In the genomic region with DNA sequence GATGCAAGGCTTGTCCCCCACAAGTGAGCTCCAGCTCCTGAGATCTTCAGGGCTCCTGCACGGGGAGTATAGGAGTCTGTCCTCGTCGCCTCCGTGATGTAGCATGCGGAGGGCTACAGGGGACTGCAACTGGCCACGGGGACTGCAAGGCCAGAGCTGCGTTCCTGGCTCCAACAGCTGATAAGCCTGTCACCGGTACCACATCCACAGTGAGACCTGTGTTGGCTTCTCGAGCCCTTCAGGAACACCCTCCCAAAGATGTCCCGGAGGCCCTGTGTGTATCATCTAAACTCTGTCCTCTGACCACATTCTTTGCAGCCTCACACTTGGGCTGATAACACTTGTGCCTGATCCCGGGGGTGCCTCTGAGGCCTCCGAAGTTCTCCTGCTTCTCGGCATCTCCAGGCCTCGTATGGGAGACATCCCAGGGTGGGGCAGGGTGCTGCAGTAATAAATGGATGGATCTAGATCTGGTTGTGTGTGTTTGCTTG, we compare ENCODE assay signal across 11 mouse cellular contexts. TPM values are rescaled to one million over a fixed set of nuclear protein-coding genes. Genes with fewer than 3 reads are reported as not detected.
DNase-seq lines count a peak whose midpoint lies in the region; ATAC-seq and TF ChIP-seq lines count a peak whose summit lies in the region.
"Had no signal": no experiment of that assay in that cellular context is flagged by ENCODE, and none has a peak within 500 bp of the region (broad histone marks: within the 10 kb centered on the region; RNA-seq: fewer than 3 reads in every experiment).

No protein-coding gene starts in this region.

- H3K27ac ChIP-seq in heart, embryonic 12.5 days (ENCODE audit: poor library complexity, severe bottlenecking): no peak overlapping the region
- no peak overlapping the region for H3K27ac ChIP-seq in ES-E14 (ENCODE audit: insufficient read depth, low read depth, low read length, poor library complexity, severe bottlenecking)
- H3K27ac ChIP-seq in liver, embryonic 15.5 days (replicated peaks): peak overlapping the region; percentile 87
- H3K27ac ChIP-seq: macrophage had no signal

- no peak for DNase-seq in heart, postnatal 4 days
- no peak for DNase-seq in ES-E14 (ENCODE audit: low read depth, low spot score)
- DNase-seq in left cerebral cortex, adult 9 months (ENCODE audit: low spot score in 2 of 2): no peak
- DNase-seq in gastrocnemius, adult 18-20 months (ENCODE audit: low spot score): no peak
- no peak for DNase-seq in adrenal gland, postnatal 10 days
- DNase-seq: cerebellum, adult 9-10 months; right cerebral cortex, postnatal 25 days had no signal

- in situ Hi-C loops in ES-E14 (cut with MboI; ENCODE audit: low sequenced_read_pairs in 2 of 2, unreplicated experiment in 2 of 2): no loop called here

- H3K9ac ChIP-seq in heart, embryonic 12.5 days: no peak overlapping the region
- no peak overlapping the region for H3K9ac ChIP-seq in ES-E14 (ENCODE audit: insufficient read depth, low read depth, low read length, poor library complexity, severe bottlenecking)
- H3K9ac ChIP-seq in liver, embryonic 15.5 days: peak overlapping the region; percentile 52; the same call in 1 of the 2 replicates

- no peaks in the 10 kb centered on the region for H3K36me3 ChIP-seq in heart, embryonic 12.5 days
- H3K36me3 ChIP-seq in ES-E14 (ENCODE audit: control insufficient read depth, insufficient read depth, low read length, poor library complexity, severe bottlenecking): no peaks in the 10 kb centered on the region
- H3K36me3 ChIP-seq in liver, embryonic 15.5 days (replicated peaks): no peaks in the 10 kb centered on the region

- H3K27me3 ChIP-seq in heart, embryonic 12.5 days (replicated peaks): peaks cover 82% of the 10 kb centered on the region
- peaks cover 51% of the 10 kb centered on the region for H3K27me3 ChIP-seq in liver, embryonic 15.5 days

- H3K4me3 ChIP-seq in heart, embryonic 12.5 days: no peak overlapping the region
- peak overlapping the region; percentile 5 to 60; a peak in 2 of 4 replicates for H3K4me3 ChIP-seq in ES-E14 (ENCODE audit: insufficient read depth in 1 of 2, low read depth in 1 of 2, low read length in 2 of 2, poor library complexity in 1 of 2, severe bottlenecking in 1 of 2)
- peak overlapping the region; percentile 52 for H3K4me3 ChIP-seq in liver, embryonic 15.5 days (replicated peaks)

- H3K4me1 ChIP-seq in heart, embryonic 12.5 days (replicated peaks): peaks cover 12% of the 10 kb centered on the region
- peaks cover 2 to 42% of the 10 kb centered on the region in 2 experiments; a peak in 2 of 4 replicates for H3K4me1 ChIP-seq in ES-E14 (ENCODE audit: control insufficient read depth in 2 of 2, insufficient read depth in 2 of 2, low read length in 2 of 2, poor library complexity in 1 of 2)
- peaks cover 49% of the 10 kb centered on the region for H3K4me1 ChIP-seq in liver, embryonic 15.5 days (replicated peaks)

- ATAC-seq in heart, embryonic 12.5 days (ENCODE audit: insufficient number of reproducible peaks, low FRiP score): peak; percentile 14
- peak; percentile 54 for ATAC-seq in erythroblast, adult 5-6 weeks (replicated peaks; ENCODE audit: low FRiP score, poor library complexity, severe bottlenecking)
- ATAC-seq in liver, embryonic 15.5 days (ENCODE audit: insufficient read depth): peak; percentile 61

- no peaks in the 10 kb centered on the region for H3K9me3 ChIP-seq in heart, embryonic 12.5 days (replicated peaks)
- no peaks in the 10 kb centered on the region for H3K9me3 ChIP-seq in ES-E14 (ENCODE audit: control insufficient read depth, insufficient read depth, low read depth, low read length)
- H3K9me3 ChIP-seq in liver, embryonic 15.5 days (replicated peaks): no peaks in the 10 kb centered on the region

- WGBS in heart, embryonic 12.5 days: 5% methylated on average over 14 of the region's 14 CpGs
- WGBS in liver, embryonic 15.5 days (ENCODE audit: insufficient replicate concordance): 4% methylated on average over 14 of the region's 14 CpGs

- peak overlapping the region; percentile 35 for H3K4me2 ChIP-seq in heart, embryonic 12.5 days
- peak overlapping the region; percentile 85 for H3K4me2 ChIP-seq in liver, embryonic 15.5 days

TF ChIP-seq in ES-E14, 5 proteins besides CTCF, POLR2A, EP300 and RAD21:
- no peak for TF ChIP-seq ZC3H11A (IDR thresholded peaks at IDR 0.05; ENCODE audit: borderline replicate concordance, low read depth, low read length)
- TF ChIP-seq ZNF384 (IDR thresholded peaks at IDR 0.05; ENCODE audit: low read depth, low read length): no peak
- TF ChIP-seq MAFK (IDR thresholded peaks at IDR 0.05; ENCODE audit: insufficient read depth, low read depth, low read length): no peak
- TF ChIP-seq CHD2 (IDR thresholded peaks at IDR 0.05; ENCODE audit: low read depth, low read length): no peak
- TF ChIP-seq HCFC1 (IDR thresholded peaks at IDR 0.05; ENCODE audit: borderline replicate concordance, insufficient read depth, low read length): no peak

RNA-seq across cellular contexts. Expression of a gene that starts 23.3 kb away (rescaled TPM):
- 0.54 and 0.81 TPM in 2 replicates for polyA plus RNA-seq in heart, embryonic 12.5 days (2016; fragmentation: Nextera tagmentation; extraction: Ambion mirVana)
- under 1 TPM; 0.36 to 0.79 TPM for total RNA-seq in heart, postnatal 4 days (2021)
- total RNA-seq in ES-E14 (2012; rRNA removed): 2.4 and 2.9 TPM in 2 replicates
- total RNA-seq in erythroblast, adult 5-6 weeks (2015; ENCODE audit: low replicate concordance): 3.1 and 4.8 TPM in 2 replicates
- 0.56 and 1.2 TPM in 2 replicates for total RNA-seq in erythroblast, adult 5-6 weeks (2017; ENCODE audit: low replicate concordance)
- 1.6 and 2.1 TPM in 2 replicates for polyA plus RNA-seq in liver, embryonic 15.5 days (2015; fragmentation: Nextera tagmentation; extraction: Ambion mirVana)
- under 1 TPM; 0.07 to 0.09 TPM for total RNA-seq in gastrocnemius, adult 18-20 months (2021)
- total RNA-seq in adrenal gland, postnatal 10 days (2021): 1 to 10 TPM; 2.3 to 3.6 TPM
